Mouse (Mus musculus): ENCODE data around the gene Zfp592. TPM values are rescaled to one million over a fixed set of nuclear protein-coding genes. Genes with fewer than 3 reads are reported as not detected.

Gene Zfp592
- polyA plus RNA-seq, 1 experiment = 21.8 TPM

GRCm38 (mm10) chr7:81077009-81077408, 83.5 kb downstream of the Zfp592 start:
- H3K4me3 ChIP-seq (ENCODE audit: low read depth, low read length) = no peak overlapping the region
- no peaks in the 10 kb centered on the region for H3K27me3 ChIP-seq (ENCODE audit: control insufficient read depth, insufficient read depth, low read length)
- H3K4me1 ChIP-seq (ENCODE audit: control insufficient read depth, insufficient read depth, insufficient read length, low read length) = peaks cover 7% of the 10 kb centered on the region
- H3K27ac ChIP-seq (ENCODE audit: insufficient read depth, low read depth, low read length) = no peak overlapping the region
- 56% methylated on average over 6 of the region's 6 CpGs for WGBS
- no peaks in the 10 kb centered on the region for H3K36me3 ChIP-seq (ENCODE audit: control insufficient read depth, insufficient read depth, low read length)
- no peak for TF ChIP-seq CTCF (IDR thresholded peaks at IDR 0.05; ENCODE audit: extremely low read depth, insufficient read length, insufficient replicate concordance, low read depth, low read length)
- TF ChIP-seq POLR2A (IDR thresholded peaks at IDR 0.05; ENCODE audit: low read depth, low read length) = no peak

DNA sequence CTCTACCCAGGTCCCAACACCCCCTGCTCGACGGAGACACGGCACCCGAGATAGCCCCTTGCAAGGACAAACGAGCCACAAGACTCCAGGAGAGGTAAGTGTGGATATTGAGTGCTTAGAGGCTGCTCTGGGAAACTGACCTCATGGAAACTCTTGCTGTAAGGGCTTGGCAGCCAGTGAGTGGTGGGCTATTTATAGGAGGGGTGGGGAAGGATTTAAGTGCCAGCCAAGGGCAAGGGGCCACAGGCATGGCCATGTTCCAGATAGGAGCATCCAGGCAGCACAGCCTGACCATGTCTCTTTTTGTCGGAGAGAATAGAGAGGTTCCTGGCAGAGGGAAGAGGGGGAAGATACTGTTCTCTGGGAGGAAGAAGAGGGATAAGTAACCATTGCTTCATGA, 85.3 kb downstream of the Zfp592 start:
- Histone ChIP-seq H3K4me3 (ENCODE audit: low read depth, low read length) (no peak overlapping the region), H3K36me3 (ENCODE audit: control insufficient read depth, insufficient read depth, low read length) (no peaks in the 10 kb centered on the region), H3K27ac (ENCODE audit: insufficient read depth, low read depth, low read length) (no peak overlapping the region), H3K4me1 (ENCODE audit: control insufficient read depth, insufficient read depth, insufficient read length, low read length) (peaks cover 7% of the 10 kb centered on the region), H3K27me3 (ENCODE audit: control insufficient read depth, insufficient read depth, low read length) (no peaks in the 10 kb centered on the region)
- WGBS = 82% methylated on average over 6 of the region's 6 CpGs
- no peak for TF ChIP-seq CTCF (IDR thresholded peaks at IDR 0.05; ENCODE audit: extremely low read depth, insufficient read length, insufficient replicate concordance, low read depth, low read length)
- no peak for TF ChIP-seq POLR2A (IDR thresholded peaks at IDR 0.05; ENCODE audit: low read depth, low read length)

- no peaks in the 10 kb centered on the region for H3K27me3 ChIP-seq (ENCODE audit: control insufficient read depth, insufficient read depth, low read length)
- H3K36me3 ChIP-seq (ENCODE audit: control insufficient read depth, insufficient read depth, low read length) = no peaks in the 10 kb centered on the region
- 71% methylated on average over 18 of the region's 18 CpGs for WGBS
- no peaks in the 10 kb centered on the region for H3K4me1 ChIP-seq (ENCODE audit: control insufficient read depth, insufficient read depth, insufficient read length, low read length)
- TF ChIP-seq CTCF (IDR thresholded peaks at IDR 0.05; ENCODE audit: extremely low read depth, insufficient read length, insufficient replicate concordance, low read depth, low read length) (no peak), POLR2A (IDR thresholded peaks at IDR 0.05; ENCODE audit: low read depth, low read length) (no peak)
- H3K27ac ChIP-seq (ENCODE audit: insufficient read depth, low read depth, low read length) = no peak overlapping the region
- H3K4me3 ChIP-seq (ENCODE audit: low read depth, low read length) = no peak overlapping the region
Observed at GRCm38 (mm10) chr7:81093420-81093965, 100.0 kb downstream of the Zfp592 start.

DNA sequence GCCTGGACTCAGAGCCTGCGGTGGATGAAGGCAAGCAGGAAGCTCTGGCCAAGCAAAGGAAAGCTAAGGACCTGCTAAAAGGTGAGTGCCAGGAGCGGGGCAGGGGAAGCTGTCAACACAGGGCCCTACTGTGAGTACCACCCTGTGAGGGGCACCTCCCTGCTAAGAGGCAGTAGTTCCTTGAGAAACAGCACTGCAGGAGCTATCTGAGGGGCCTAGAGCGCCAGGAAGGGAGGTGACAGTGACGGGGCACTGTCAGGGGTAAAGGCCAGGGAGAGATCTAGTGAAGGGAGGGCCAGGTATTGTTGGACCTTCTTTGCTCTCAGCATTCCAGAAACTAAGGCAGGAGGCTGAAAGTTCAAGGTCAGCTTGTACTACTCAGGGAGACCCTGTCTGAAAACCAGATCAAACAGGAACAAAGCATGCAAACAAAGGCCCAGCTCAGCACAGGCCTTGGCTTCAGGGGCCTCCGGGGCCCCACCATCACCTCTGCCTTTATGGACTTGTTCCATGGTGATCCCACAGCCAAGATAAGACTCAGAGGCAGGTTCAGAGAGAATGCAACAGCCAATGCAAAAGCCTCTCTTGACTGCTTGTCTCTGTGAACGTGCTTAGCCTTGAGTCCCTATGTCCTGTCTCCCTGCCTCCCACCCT, 100.8 kb downstream of the Zfp592 start:
- no peak overlapping the region for H3K27ac ChIP-seq (ENCODE audit: insufficient read depth, low read depth, low read length)
- H3K4me3 ChIP-seq (ENCODE audit: low read depth, low read length) = no peak overlapping the region
- 66% methylated on average over 6 of the region's 6 CpGs for WGBS
- no peaks in the 10 kb centered on the region for H3K4me1 ChIP-seq (ENCODE audit: control insufficient read depth, insufficient read depth, insufficient read length, low read length)
- H3K27me3 ChIP-seq (ENCODE audit: control insufficient read depth, insufficient read depth, low read length) = no peaks in the 10 kb centered on the region
- no peaks in the 10 kb centered on the region for H3K36me3 ChIP-seq (ENCODE audit: control insufficient read depth, insufficient read depth, low read length)
- TF ChIP-seq CTCF (IDR thresholded peaks at IDR 0.05; ENCODE audit: extremely low read depth, insufficient read length, insufficient replicate concordance, low read depth, low read length) (no peak), POLR2A (IDR thresholded peaks at IDR 0.05; ENCODE audit: low read depth, low read length) (no peak)

Other genes starting within 250 kb of the Zfp592 start
- gene Iqgap1, start 167.7 kb upstream of the Zfp592 start, polyA plus RNA-seq (2012; rRNA removed) = 16.5 and 28.9 TPM in 2 replicates
- gene Zscan2, start 132.8 kb upstream of the Zfp592 start, polyA plus RNA-seq (2012; rRNA removed) = 1.3 and 1.8 TPM in 2 replicates
- gene Wdr73, start 92.4 kb upstream of the Zfp592 start, polyA plus RNA-seq (2012; rRNA removed) = 5.5 and 6.2 TPM in 2 replicates
- gene Nmb, start 88.6 kb upstream of the Zfp592 start, polyA plus RNA-seq (2012; rRNA removed) = 2.0 and 2.3 TPM in 2 replicates
- 16.7 and 32.0 TPM in 2 replicates for gene Sec11a, start 45.9 kb upstream of the Zfp592 start, polyA plus RNA-seq (2012; rRNA removed)
- 0.05 and 0.08 TPM in 2 replicates for gene Alpk3, start 63.9 kb downstream of the Zfp592 start, polyA plus RNA-seq (2012; rRNA removed)
- 40.5 and 94.4 TPM in 2 replicates for gene Slc28a1, start 121.1 kb downstream of the Zfp592 start, polyA plus RNA-seq (2012; rRNA removed)
- gene Pde8a, start 219.9 kb downstream of the Zfp592 start, polyA plus RNA-seq (2012; rRNA removed) = 3.2 and 3.5 TPM in 2 replicates

Measured in small intestine, adult 2 months (tissue).